Mouse (Mus musculus) megakaryocyte-erythroid progenitor cell, adult 5 weeks (primary cell): ENCODE data around the gene Hhipl2. TPM values are rescaled to one million over a fixed set of nuclear protein-coding genes. Genes with fewer than 3 reads are reported as not detected.

Experiments used
- polyA plus RNA-seq: library from polyadenylated mRNA; stranded (reverse); fragments of >175 nt; gene quantifications from 2 replicates; pipeline ENCODE4 v1.2.3, GENCODE M21; 2012

Gene Hhipl2
- 0.03 TPM in 2 replicates for polyA plus RNA-seq

GRCm38 (mm10) chr1:183417873-183418272 lies at the start of gene Hhipl2:
Gene Hhipl2, plus strand, starts transcription at chr1:183418215.

GRCm38 (mm10) chr1:183369427-183370014 lies 48.5 kb upstream of the Hhipl2 start, which contains the start of gene Mia3:
Gene Mia3, minus strand, starts transcription at chr1:183369553.

DNA sequence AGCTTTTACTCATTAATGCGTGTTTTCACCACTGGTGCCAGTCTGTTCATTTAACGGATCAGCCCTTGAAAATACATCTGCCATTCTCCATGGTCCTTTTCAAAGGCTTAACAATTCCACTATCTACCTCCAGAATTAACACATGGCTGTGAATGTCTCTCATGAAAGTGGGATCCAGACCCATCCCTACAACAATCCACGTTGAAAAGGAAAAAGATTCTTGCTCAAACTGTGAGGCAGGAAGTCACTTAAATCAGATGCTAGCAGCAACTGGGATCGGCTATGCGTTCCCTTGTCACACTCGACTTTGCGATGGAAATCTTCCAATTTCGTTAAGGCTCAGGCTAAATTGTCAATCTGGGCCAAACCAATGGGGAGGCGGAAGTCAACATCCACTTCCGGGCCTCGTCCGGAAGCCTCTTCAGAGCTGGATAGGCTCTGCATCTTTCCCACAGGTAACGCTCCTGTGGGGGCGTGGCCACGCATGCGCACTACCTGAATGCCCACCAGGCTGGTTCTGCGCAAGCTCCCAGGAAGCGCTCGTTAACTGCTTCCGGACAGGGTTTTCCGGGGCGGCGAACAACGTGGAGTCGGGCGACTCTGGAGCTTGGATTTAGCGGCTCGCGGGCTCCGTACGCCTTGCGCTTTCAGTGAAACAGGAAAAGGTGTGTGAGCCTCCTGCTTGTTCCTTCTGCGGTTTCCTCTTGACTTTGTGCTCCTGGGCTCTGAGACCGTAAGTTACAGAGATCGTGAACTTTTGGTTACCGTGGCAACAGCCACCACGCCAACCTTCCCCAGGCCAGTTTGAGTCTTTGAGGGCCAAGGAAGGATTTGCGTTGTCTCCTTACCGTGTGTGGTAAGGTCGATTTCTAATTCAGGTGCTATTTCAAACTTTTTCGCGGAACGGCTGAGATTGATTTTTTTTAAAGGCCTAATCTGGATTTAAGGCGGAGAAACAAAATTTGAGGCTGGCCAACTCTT lies 29.3 kb upstream of the Hhipl2 start, which contains the start of gene Taf1a:
Gene Taf1a (plus strand): TSS at position 556 of the 981 bp plus-strand sequence.

Other genes starting within 250 kb of the Hhipl2 start
- gene Disp1, start 196.7 kb upstream of the Hhipl2 start, polyA plus RNA-seq, result 11.8 and 18.6 TPM in 2 replicates
- 20.8 and 29.3 TPM in 2 replicates for gene Aida, start 121.6 kb upstream of the Hhipl2 start, polyA plus RNA-seq
- 3.3 and 4.2 TPM in 2 replicates for gene Brox, start 120.9 kb upstream of the Hhipl2 start, polyA plus RNA-seq
- 25.2 and 29.9 TPM in 2 replicates for gene Mia3, start 48.7 kb upstream of the Hhipl2 start, polyA plus RNA-seq
- 1.7 and 2.1 TPM in 2 replicates for gene Taf1a, start 29.2 kb upstream of the Hhipl2 start, polyA plus RNA-seq